Mouse (Mus musculus) cerebellum, adult 2 months (tissue): ENCODE results near the gene Sept6. TPM values are rescaled to one million over a fixed set of nuclear protein-coding genes. Genes with fewer than 3 reads are reported as not detected.
"Not testable (repeated sequence)": the region's sequence is repeated elsewhere in the genome, so short reads cannot be mapped to it uniquely, and the experiment has no call there.

Source experiments
- DNase-seq, 2 experiments: peaks; one replicate each; pipeline ENCODE4 v3.0.0; 2021
- H3K27ac ChIP-seq: fragments of 200-500 bp; 2 replicates; pipeline ENCODE4 v1.5.1; 2012; ENCODE audit warnings: low read length, control low read depth, inconsistent platforms; ENCODE audit not compliant: insufficient read depth
- H3K27me3 ChIP-seq: fragments of 200-500 bp; 2 replicates; pipeline ENCODE4 v1.6.1; 2012; ENCODE audit warnings: inconsistent platforms, mild to moderate bottlenecking, low read length, moderate library complexity; ENCODE audit not compliant: control insufficient read depth, insufficient read depth
- H3K4me1 ChIP-seq: fragments of 200-500 bp; 2 replicates; pipeline ENCODE4 v1.6.1; 2011; ENCODE audit warnings: low read length; ENCODE audit not compliant: control insufficient read depth, insufficient read depth
- H3K4me3 ChIP-seq: fragments of 200-500 bp; replicated peaks from 2 replicates; pipeline ENCODE3; 2011; ENCODE audit warnings: mild to moderate bottlenecking, low read depth, low read length, control low read depth; ENCODE audit not compliant: insufficient read depth
- CTCF ChIP-seq: fragments of 200-500 bp; IDR thresholded peaks from 2 replicates; pipeline ENCODE4 v1.5.1; 2011; ENCODE audit warnings: low read depth, mild to moderate bottlenecking, control low read depth, low read length, moderate library complexity, borderline replicate concordance; ENCODE audit not compliant: insufficient read depth
- POLR2A ChIP-seq: fragments of 200-500 bp; IDR thresholded peaks from 2 replicates; pipeline ENCODE4 v1.6.1; 2011; ENCODE audit warnings: low read length, control low read depth, borderline replicate concordance; ENCODE audit not compliant: insufficient read depth
- WGBS: fragments of 180-500 bp; shearing (Covaris S2); methylation state at CpG from one replicate; pipeline ENCODE4 v1.1.7; 2018; 5-methylcytosine and 5-hydroxymethylcytosine counted together
- polyA plus RNA-seq: library from polyadenylated mRNA; depleted of rRNA; stranded (reverse); fragments of >200 nt; gene quantifications from 2 replicates; pipeline ENCODE4 v1.2.3, GENCODE M21; 2012

Sept6 gene
- polyA plus RNA-seq, 1 experiment, result 59.5 TPM

DNA sequence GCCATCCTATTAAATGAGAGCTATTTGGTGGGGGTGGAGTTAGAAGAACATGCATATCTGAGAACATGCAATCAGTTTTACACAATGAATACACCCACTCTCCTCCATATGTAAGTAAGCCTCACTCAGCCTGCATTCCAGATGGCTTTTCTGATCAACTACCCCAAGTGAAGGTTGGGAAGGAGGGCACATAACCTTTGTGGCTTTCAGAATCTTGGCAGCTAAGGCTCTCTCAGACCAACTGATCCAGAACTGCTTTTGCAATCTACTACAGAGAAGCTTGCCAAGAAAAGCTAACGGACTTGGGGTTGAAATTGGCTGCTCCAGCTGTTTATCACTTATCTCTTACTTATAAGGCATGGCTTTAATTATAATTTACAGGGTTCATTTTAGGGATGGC lies 73.8 kb downstream of the Sept6 start:
- no peak overlapping the region for H3K4me3 ChIP-seq
- H3K27ac ChIP-seq, result no peak overlapping the region
- TF ChIP-seq CTCF (no peak), POLR2A (no peak)
- no peaks in the 10 kb centered on the region for H3K4me1 ChIP-seq
- no peaks in the 10 kb centered on the region for H3K27me3 ChIP-seq
- DNase-seq, result no peak
- 29% methylated on average over 1 of the region's 1 CpGs for WGBS

DNA sequence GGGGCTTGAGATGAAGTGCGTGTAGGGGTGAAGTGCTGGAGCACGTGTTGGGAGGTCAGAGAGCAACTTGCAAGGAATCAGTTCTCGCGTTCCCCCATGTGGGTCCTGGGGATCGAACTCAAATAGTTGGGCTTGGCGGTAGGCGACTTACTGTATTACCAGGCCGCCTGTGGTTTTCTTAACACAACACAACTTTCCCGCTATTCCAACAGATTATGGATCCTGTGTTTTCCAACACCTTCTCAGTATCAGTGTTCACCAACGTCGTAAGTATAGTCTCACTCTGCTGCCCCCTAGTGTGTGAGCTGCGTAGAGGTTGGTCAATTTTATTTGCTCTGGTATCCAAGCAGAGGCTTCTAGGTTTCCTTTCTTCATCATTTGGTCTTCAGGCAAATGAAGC lies 80.3 kb downstream of the Sept6 start:
- 44% methylated on average over 12 of the region's 12 CpGs for WGBS
- Histone ChIP-seq H3K4me3 (no peak overlapping the region), H3K4me1 (no peaks in the 10 kb centered on the region), H3K27ac (no peak overlapping the region), H3K27me3 (no peaks in the 10 kb centered on the region)
- TF ChIP-seq POLR2A (no peak), CTCF (peak; percentile 42; the same call in 1 of the 2 replicates)
- DNase-seq, result peak; percentile 38 to 50

- H3K27ac ChIP-seq, result no peak overlapping the region
- TF ChIP-seq CTCF (no peak), POLR2A (no peak)
- WGBS, result 17% methylated on average over 5 of the region's 5 CpGs
- no peaks in the 10 kb centered on the region for H3K27me3 ChIP-seq
- no peaks in the 10 kb centered on the region for H3K4me1 ChIP-seq
- no peak overlapping the region for H3K4me3 ChIP-seq
- DNase-seq, result no peak
These were observed 85.1 kb downstream of the Sept6 start for GRCm38 (mm10) chrX:36906539-36906938.

DNA sequence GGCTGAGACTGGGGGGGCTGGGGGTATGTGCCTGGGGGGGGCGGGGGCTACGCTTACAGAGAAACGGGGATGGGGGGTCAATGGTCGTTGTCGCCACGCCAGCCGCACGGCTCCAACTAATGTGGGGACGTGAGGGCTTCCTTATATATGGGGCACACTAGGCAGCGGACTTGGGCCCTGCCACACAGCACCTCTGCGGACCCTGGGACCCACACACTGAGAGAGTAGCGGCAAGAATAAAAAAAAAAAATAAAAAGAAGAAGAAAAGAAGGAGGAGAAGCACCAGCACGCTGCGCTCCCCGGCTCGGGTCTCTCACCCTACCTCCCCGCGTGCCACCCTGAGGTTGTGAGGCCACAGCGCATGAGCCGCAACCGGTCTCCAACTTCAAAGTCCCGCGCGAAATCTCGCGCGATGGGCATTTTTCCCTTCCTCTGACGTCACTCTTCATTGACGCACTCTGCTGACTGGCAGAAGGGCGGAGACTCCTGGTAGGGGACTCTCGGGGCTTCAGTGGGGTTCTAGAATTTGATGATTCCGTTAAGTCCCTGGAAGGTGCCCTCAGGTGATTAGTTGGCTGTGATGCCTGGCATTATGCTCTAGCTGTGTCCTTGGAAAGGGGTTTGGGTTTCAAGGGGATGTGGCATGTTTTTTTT lies 88.4 kb downstream of the Sept6 start:
- TF ChIP-seq POLR2A (peak; percentile 82), CTCF (no peak)
- no peaks in the 10 kb centered on the region for H3K4me1 ChIP-seq
- H3K4me3 ChIP-seq, result peak overlapping the region; percentile 98
- H3K27me3 ChIP-seq, result no peaks in the 10 kb centered on the region
- peak overlapping the region; percentile 93 for H3K27ac ChIP-seq
- peak; percentile 94 to 95 for DNase-seq
- whole genome bisulfite sequencing, result 6% methylated on average over 32 of the region's 32 CpGs

- Histone ChIP-seq H3K27me3 (no peaks in the 10 kb centered on the region), H3K4me3 (peak within 1 kb of the TSS; percentile 98), H3K27ac (peak within 1 kb of the TSS; percentile 93), H3K4me1 (no peaks in the 10 kb centered on the region)
- 0 out of 2 replicates have a peak, but pooled peaks have one; percentile 38 for TF ChIP-seq POLR2A
- no peak for TF ChIP-seq CTCF
- peak; percentile 59 to 65 for DNase-seq
- WGBS, result 9% methylated on average over 31 of the region's 47 CpGs
These were observed 89.1 kb downstream of the Sept6 start, which contains the start of gene Nkrf for GRCm38 (mm10) chrX:36902321-36903114. Nkrf (minus strand) TSS chrX:36902899.

GRCm38 (mm10) chrX:36901655-36902054 lies 89.9 kb downstream of the Sept6 start:
- Histone ChIP-seq H3K4me1 (no peaks in the 10 kb centered on the region), H3K4me3 (peak overlapping the region; percentile 98), H3K27ac (no peak overlapping the region), H3K27me3 (no peaks in the 10 kb centered on the region)
- no peak for DNase-seq
- TF ChIP-seq CTCF (no peak), POLR2A (no peak)
- 3% methylated on average over 3 of the region's 3 CpGs for WGBS

- not testable (repeated sequence) for H3K4me3 ChIP-seq, DNase-seq, H3K4me1 ChIP-seq, H3K27me3 ChIP-seq, H3K27ac ChIP-seq
- WGBS, result 29% methylated on average over 1 of the region's 1 CpGs
These were observed 92.7 kb downstream of the Sept6 start for GRCm38 (mm10) chrX:36898931-36899330.

GRCm38 (mm10) chrX:36884719-36885118 lies 106.9 kb downstream of the Sept6 start:
- Histone ChIP-seq H3K4me1 (no peaks in the 10 kb centered on the region), H3K27ac (no peak overlapping the region), H3K27me3 (no peaks in the 10 kb centered on the region), H3K4me3 (no peak overlapping the region)
- no peak for DNase-seq
- WGBS, result 87% methylated on average over 1 of the region's 1 CpGs
- no peak for TF ChIP-seq POLR2A
- TF ChIP-seq CTCF, result no peak
